Mouse (Mus musculus) lung, adult 2 months (tissue): ENCODE data around the gene Zfp958. TPM values are rescaled to one million over a fixed set of nuclear protein-coding genes. Genes with fewer than 3 reads are reported as not detected.
A peak's percentile ranks its signal among the peaks of the same experiment; 100 is the strongest.

Experiments used
- DNase-seq: peaks from one replicate; pipeline ENCODE4 v3.0.0; 2022
- H3K4me1 ChIP-seq: fragments of 200-500 bp; 2 replicates; pipeline ENCODE4 v1.6.1; 2011; ENCODE audit warnings: low read length; ENCODE audit not compliant: control insufficient read depth, insufficient read depth
- H3K4me3 ChIP-seq: fragments of 200-500 bp; replicated peaks from 2 replicates; pipeline ENCODE3; 2011; ENCODE audit warnings: low read depth, mild to moderate bottlenecking, control low read depth, low read length; ENCODE audit errors: extremely low read depth
- CTCF ChIP-seq: fragments of 200-500 bp; IDR thresholded peaks from 2 replicates; pipeline ENCODE4 v1.5.1; 2011; ENCODE audit warnings: mild to moderate bottlenecking, low read length, control low read depth; ENCODE audit not compliant: insufficient read depth
- POLR2A ChIP-seq: fragments of 200-500 bp; IDR thresholded peaks from 2 replicates; pipeline ENCODE4 v1.6.1; 2011; ENCODE audit warnings: low read depth, mild to moderate bottlenecking, control low read depth, low read length, borderline replicate concordance; ENCODE audit errors: extremely low read depth
- WGBS: fragments of 180-500 bp; shearing (Covaris S2); methylation state at CpG from one replicate; pipeline ENCODE4 v1.1.7; 2018; 5-methylcytosine and 5-hydroxymethylcytosine counted together
- polyA plus RNA-seq: library from polyadenylated mRNA; depleted of rRNA; stranded (reverse); fragments of >200 nt; gene quantifications from 2 replicates; pipeline ENCODE4 v1.2.3, GENCODE M21; 2012; rRNA removed

Gene Zfp958
- polyA plus RNA-seq, 1 experiment = 1.1 TPM

GRCm38 (mm10) chr8:4656536-4656935, 43.6 kb downstream of the Zfp958 start:
- Histone ChIP-seq H3K4me1 (no peaks in the 10 kb centered on the region), H3K4me3 (no peak overlapping the region)
- WGBS = 91% methylated on average over 7 of the region's 7 CpGs
- DNase-seq = no peak
- no peak for TF ChIP-seq POLR2A
- no peak for TF ChIP-seq CTCF

GRCm38 (mm10) chr8:4675191-4676003, 62.4 kb downstream of the Zfp958 start:
- no peak overlapping the region for H3K4me3 ChIP-seq
- H3K4me1 ChIP-seq = no peaks in the 10 kb centered on the region
- DNase-seq = no peak
- TF ChIP-seq POLR2A (no peak), CTCF (no peak)
- 84% methylated on average over 17 of the region's 17 CpGs for WGBS

DNA sequence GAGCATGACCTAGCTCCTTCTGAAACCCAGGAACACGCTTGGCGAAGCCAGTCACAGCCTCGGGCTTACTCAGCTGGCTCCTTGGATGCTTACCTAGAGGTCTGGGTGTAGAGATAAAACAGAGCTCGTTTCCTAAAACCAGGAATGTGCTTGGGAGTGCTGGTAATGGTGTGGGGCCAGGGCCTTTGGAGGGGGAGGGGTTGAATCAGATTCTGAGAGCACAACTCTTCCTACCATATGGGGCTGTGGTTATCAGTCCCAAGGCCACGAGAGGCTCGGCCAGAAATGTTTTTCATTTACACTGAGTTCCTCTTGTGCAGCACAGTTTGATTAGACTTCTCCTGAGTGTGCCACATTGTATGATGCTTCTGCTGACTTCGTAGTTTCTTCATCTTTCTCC, 63.6 kb downstream of the Zfp958 start:
- whole genome bisulfite sequencing = 87% methylated on average over 7 of the region's 7 CpGs
- Histone ChIP-seq H3K4me1 (no peaks in the 10 kb centered on the region), H3K4me3 (no peak overlapping the region)
- no peak for TF ChIP-seq POLR2A
- TF ChIP-seq CTCF = no peak
- DNase-seq = no peak

DNA sequence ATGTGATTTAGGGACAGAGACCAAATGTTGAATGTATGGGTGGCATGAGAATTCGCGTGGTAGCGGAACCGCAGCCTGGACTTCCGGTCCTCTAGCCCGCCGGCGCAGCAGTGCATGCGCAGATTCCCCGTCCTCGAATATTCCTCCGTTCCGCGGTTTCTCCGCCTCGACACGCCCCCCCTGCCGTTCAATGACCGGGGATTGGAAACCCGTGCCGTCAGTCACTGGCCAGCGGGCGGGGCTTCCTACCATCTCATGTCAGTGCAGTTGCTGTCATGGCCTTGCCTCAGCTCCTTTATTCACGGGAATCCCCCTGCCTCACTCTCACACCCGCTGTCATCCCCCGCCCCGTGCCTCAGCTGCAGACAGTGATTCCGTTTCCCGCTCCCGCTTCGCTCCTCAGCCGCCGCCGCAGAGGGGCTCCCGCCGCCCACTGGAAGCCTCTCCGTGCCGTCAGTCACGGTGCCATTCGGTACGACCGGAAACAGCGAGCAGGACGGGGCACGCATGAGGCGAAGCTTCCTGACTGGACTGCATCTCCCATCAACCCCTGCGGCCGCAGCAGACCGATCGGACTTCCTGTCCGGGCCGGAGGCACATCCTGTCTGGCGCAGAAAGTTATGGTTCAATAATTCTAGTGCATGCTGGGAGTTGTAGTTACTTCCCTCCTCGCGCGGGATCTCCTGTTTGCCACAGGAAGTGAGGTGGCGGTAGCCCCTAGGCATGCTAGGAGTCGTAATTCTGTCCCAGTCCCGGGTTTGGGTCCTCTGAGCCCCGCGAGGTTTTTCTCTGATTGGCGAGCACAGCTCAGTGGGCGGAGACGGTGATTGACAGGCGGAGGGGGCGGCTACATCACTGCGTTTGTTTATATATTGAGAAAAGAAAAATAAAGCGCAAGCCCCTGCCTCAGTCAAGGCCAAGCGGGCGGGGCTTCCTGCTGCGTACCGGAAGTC, 64.6 kb downstream of the Zfp958 start:
- under 1% methylated on average over 72 of the region's 72 CpGs for WGBS
- peak; percentile 93 for DNase-seq
- TF ChIP-seq CTCF (no peak), POLR2A (peak; percentile 78; the same call in 1 of the 2 replicates)
- Histone ChIP-seq H3K4me3 (peak overlapping the region; percentile 86), H3K4me1 (no peaks in the 10 kb centered on the region)

- no peaks in the 10 kb centered on the region for H3K4me1 ChIP-seq
- under 1% methylated on average over 37 of the region's 37 CpGs for WGBS
- no peak; the same call in 1 of the 2 replicates for TF ChIP-seq POLR2A
- no peak for TF ChIP-seq CTCF
- peak; percentile 93 for DNase-seq
- H3K4me3 ChIP-seq = peak overlapping the region; percentile 86
Observed at GRCm38 (mm10) chr8:4678218-4678907, 65.4 kb downstream of the Zfp958 start.

DNA sequence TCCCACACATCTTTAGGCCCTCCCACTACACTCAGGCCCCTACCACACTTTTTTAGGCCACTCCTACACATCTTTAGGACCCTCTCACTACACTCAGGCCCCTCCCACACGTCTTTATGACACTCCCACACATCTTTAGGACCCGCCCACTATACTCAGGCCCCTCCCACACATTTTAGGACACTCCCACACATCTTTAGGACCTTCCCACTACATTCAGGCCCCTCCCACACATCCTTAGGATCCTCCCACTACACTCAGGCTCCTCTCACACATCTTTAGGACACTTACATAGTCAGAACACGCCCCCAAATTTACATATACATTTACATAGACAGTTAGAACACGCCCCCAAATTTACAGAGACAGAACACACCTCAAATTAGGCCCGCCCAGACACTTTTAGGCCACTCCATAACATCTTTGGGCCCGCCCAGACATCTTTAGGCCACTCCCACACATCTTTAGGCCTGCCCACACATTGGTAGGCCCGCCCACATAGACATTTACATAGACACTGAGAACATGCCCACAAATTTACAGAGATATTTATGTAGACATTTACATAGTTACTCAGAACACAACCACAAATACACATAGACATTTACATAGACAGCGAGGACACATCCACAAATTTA, 66.1 kb downstream of the Zfp958 start:
- no peak for DNase-seq
- H3K4me1 ChIP-seq = no peaks in the 10 kb centered on the region
- 82% methylated on average over 8 of the region's 8 CpGs for WGBS
- TF ChIP-seq CTCF (no peak), POLR2A (no peak)
- peak overlapping the region; percentile 86 for H3K4me3 ChIP-seq

- no peak for TF ChIP-seq CTCF
- no peak for TF ChIP-seq POLR2A
- no peak for DNase-seq
- WGBS = 96% methylated on average over 3 of the region's 3 CpGs
- Histone ChIP-seq H3K4me3 (no peak overlapping the region), H3K4me1 (no peaks in the 10 kb centered on the region)
Observed at GRCm38 (mm10) chr8:4679796-4680195, 66.8 kb downstream of the Zfp958 start.

Other genes starting within 250 kb of the Zfp958 start
- gene Cers4, start 120.1 kb upstream of the Zfp958 start, polyA plus RNA-seq = 74.1 and 95.3 TPM in 2 replicates
- 0.44 TPM in 1 of 2 replicates, not detected in the other for gene Shcbp1, start 166.4 kb downstream of the Zfp958 start, polyA plus RNA-seq